Mouse (Mus musculus) heart, postnatal 14 days (tissue): Measurements from ENCODE around the gene Kdm4b. TPM values are rescaled to one million over a fixed set of nuclear protein-coding genes. Genes with fewer than 3 reads are reported as not detected.

Experiments used
- DNase-seq, 2 experiments: peaks; one replicate each; pipeline ENCODE4 v3.0.0; 2021 to 2022
- intact Hi-C: fragments of 180-260 bp; cut with DNase I; formaldehyde crosslinking; loops from one replicate; pipeline ENCODE4 v1.15.1; 2025
- long read RNA-seq, 2 experiments: library from polyadenylated mRNA; stranded (forward); transcript quantifications; one replicate each; pipeline ENCODE4 v2.0.0; 2021
- total RNA-seq, 2 experiments: library from RNA; stranded (reverse); gene quantifications; 2 replicates each; pipeline ENCODE4 v1.2.3; 2021

Gene Kdm4b
- 10 to 100 TPM; 44.3 to 44.9 TPM for total RNA-seq
- long read RNA-seq, experiment 1, full-length matches to known transcripts, result 14 of 75 reads
- long read RNA-seq, experiment 1, partial matches to known transcripts, result 24 of 75 reads
- long read RNA-seq, experiment 1, other reads (novel, unspliced or antisense), result 37 of 75 reads
- long read RNA-seq, experiment 2, full-length matches to known transcripts, result 17 of 62 reads
- long read RNA-seq, experiment 2, partial matches to known transcripts, result 9 of 62 reads
- long read RNA-seq, experiment 2, other reads (novel, unspliced or antisense), result 36 of 62 reads

GRCm38 (mm10) chr17:56325450-56326152 lies at the start of gene Kdm4b:
Kdm4b (plus strand) TSS chr17:56326062.
- peak; percentile 99 for DNase-seq
- intact Hi-C loops, result no loop called here

- intact Hi-C loops, result loop anchor here (2.0 kb wide), 1 partner anchor 14 kb away; no protein-coding TSS in a partner anchor
Measured at GRCm38 (mm10) chr17:56276643-56277566, 49.0 kb upstream of the Kdm4b start, which contains the start of gene Ticam1. Ticam1 (minus strand) TSS chr17:56276786.

GRCm38 (mm10) chr17:56277567-56277893 lies 48.3 kb upstream of the Kdm4b start:
- intact Hi-C loops, result loop anchor here (2.0 kb wide), 1 partner anchor 13 kb away; no protein-coding TSS in a partner anchor
- no peak for DNase-seq

More at GRCm38 (mm10) chr17:56276643-56277566, 49.0 kb upstream of the Kdm4b start, which contains the start of gene Ticam1:
- peak; percentile 89 to 90 for DNase-seq

DNA sequence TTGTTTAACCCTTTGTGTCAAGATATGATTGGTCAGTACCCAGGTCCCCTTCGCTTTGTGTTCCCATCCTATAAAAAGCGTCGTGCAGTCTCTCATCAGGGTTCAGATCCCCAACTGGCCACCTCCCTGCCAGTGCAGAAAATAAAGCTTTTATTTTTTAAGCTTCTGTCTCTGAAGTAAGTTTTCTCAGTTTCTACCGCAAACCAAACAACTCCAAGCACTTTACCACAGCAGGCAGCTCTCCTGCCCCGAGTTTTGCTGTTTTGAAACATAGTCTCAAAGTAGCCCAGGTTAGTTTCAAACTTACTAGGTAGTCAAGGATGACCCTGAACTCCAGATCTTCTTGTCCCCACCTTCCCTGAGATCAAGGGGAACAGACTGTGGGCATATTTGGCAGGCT lies 47.5 kb upstream of the Kdm4b start:
- intact Hi-C loops, result no loop called here
- no peak for DNase-seq

GRCm38 (mm10) chr17:56279481-56280155 lies 46.2 kb upstream of the Kdm4b start:
- intact Hi-C loops, result no loop called here

DNA sequence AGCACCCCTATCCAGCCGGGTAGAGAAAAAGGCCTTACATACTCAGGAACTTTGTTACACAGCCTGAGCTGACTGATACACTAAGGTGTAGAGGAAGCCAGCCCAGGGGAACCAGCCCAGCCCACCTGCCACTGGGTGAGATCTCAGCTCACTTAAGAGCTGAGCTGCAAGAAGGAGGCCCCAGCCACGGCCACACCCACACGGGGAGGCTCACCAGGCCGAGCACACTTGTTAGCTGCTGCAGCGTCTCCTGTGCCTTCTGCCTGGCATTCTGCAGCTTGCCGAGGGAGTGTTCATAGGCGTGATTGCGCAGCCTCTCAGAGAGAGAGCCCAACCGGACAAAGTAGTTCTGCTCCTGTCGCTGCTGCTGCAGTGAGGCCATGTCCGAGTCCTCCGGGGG lies 44.7 kb upstream of the Kdm4b start:
- DNase-seq, result no peak
- intact Hi-C loops, result no loop called here

More at GRCm38 (mm10) chr17:56279481-56280155, 46.2 kb upstream of the Kdm4b start:
- DNase-seq, result peak; percentile 60 to 68

DNA sequence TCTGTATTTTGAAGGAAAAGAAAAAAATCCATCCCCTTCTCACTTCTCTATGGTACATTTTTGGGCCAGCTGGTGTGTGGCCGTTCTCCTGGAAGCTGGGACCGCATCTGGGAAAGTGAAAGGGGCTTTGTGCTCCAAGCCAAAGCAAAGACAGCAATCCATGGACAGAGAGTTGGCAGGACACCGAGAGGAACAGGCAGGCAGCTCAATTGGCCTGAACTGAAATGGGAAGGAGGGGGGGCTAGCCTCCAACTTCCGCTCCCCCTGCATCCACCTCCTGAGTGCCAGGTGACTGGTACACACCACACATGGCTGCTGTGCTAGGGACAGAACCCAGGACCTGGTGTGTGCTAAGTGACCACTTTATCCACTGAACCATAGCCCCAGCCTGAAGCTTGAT lies 43.1 kb upstream of the Kdm4b start:
- DNase-seq, result no peak
- intact Hi-C loops, result no loop called here

GRCm38 (mm10) chr17:56283316-56283715 lies 42.5 kb upstream of the Kdm4b start:
- intact Hi-C loops, result no loop called here

DNA sequence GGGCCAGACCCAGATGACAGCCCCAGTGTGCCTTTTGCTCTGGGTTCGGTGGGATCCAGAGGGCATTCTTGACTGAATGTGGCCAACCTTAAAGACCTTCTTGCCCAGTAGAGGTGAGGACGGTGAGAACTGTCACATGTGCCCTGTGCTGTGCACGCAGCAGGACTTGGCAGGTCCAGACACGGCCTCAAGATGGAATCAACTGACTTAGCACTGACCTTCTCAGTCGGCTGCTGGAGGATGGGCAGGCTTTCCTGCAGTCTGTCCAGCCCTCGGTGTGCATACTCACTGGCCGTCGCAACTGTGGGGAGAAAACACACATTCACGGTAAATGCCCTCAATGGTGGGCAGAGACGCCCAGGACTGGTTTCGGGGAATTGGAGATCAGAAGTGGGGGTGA lies 39.9 kb upstream of the Kdm4b start:
- DNase-seq, result no peak
- intact Hi-C loops, result no loop called here

More at GRCm38 (mm10) chr17:56283316-56283715, 42.5 kb upstream of the Kdm4b start:
- no peak for DNase-seq

DNA sequence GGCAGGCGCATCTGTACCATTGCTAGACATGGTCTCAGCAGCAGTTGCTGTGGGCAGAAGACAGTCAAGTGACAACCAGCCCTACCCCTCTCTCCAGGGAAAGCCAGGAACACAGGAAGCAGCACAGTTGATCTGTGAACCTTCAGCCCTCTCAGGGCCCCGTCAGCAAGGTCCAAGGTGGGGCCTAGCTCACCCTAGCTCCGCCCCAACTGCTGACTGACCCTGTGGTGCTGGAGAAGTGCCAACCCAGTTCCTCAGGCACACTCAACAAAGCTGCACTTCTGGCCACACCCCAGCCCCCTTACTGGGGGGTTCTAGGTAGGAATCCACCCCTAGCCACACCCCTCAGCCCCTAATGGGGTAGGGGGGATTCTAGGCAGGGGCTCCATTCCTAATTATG lies 38.0 kb upstream of the Kdm4b start:
- peak; percentile 50 to 54 for DNase-seq
- intact Hi-C loops, result no loop called here

DNA sequence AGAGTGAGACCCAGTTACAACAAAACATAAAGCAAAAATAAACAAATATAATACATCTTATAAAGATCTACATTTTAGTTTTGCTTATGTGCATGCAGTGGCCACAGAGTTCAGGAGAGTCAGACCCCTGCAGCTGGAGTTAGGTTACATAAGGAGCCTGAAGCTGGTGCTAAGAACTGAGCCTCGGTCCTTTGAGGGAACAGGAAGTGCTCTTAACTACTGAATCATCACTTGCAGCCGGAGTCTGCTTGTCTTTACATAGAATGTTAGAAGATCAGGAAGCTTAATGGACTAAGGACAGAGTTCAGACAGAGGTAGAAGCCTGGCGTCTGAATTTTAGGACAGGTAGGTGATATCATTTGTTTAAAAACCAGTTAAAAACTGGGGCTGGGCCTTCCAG lies 37.0 kb upstream of the Kdm4b start:
- no peak for DNase-seq
- intact Hi-C loops, result no loop called here

DNA sequence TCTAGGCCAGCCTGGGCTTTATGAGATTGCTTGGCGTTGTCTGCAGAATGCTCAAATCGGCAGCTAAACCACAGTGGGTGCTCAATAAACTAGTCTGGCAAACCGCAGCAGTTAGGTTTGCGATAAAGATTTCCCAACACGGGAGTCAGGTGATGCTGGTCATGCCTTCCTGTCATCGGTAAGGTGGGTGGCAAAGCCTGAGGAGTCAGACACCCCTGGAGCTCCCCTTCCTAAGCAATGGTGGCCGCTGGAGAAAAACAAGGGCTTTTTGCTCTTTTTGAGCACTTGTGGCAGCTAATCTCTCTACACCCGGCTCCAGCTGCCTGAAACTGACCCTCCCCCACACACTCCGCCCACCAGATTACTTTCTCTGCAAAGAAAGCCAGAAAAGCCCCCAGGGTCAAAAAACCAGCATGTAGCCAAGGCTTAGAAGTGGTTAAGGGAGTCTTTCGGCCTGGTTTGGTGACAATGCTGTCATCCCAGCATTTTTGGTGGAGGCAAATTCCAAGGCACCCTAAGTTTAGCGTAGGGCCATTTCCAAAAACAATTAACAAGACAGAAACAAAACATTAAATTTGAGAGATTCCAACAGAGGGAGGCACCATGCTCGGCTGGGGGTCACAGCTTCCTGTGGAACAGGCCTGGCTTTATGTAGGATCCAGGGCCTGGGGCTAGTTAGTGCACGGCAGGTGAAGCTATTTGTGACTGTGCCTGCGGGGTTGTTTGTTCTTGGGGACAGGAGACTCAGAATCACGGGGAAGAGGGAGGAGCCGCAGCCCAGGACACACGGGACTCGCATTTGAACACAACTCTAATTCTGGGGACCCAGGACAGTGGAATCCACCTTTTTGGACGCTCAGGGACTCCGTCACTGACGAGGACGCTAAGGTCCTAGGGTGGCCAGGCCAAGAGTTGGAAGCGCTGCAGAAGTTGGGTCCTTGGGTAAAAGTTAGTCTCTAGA lies 36.2 kb upstream of the Kdm4b start:
- intact Hi-C loops, result loop anchor here (2.0 kb wide), 1 partner anchor 13 kb away; the partner anchor contains the start of gene Ticam1
- DNase-seq, result peak; percentile 62 to 75

DNA sequence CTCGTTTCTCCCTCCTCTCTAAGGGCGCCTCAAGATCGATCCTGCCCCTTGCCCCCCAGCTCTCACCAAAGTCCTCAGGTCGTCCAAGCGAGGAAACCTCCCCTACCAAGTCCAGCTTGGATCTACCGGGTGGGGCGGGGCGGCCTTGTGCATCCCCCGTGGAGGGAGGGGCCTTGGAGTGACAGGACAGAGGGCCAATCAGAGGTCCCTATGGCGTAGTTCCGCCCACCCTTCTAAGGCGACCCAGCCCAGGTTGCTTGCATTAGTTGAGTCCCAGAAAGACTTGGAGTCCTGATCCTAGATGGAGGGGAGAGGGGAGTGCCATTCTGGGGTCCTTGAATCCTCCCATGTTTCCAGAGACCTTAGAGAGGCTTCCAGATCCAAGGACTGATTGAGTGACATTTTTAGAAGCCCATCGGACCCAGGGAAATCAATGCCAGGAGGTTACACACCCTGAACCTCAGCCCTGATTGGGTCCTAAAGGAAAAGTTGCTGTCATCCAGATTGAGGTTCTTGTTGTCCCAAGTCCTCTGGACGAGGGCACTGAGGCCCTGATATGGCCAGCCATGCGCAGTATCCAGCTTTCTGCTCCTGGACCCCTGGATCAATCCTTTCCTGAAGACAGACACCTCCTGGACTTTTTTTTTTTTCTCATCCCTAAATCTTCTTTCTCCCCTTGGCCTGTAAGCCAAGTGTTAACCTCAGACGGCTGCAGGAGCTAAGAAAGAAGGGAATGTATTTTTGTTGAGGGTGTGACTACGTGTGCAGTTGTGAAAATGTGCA lies 35.3 kb upstream of the Kdm4b start:
- DNase-seq, result peak; percentile 99
- intact Hi-C loops, result loop anchor here (2.0 kb wide), 1 partner anchor 14 kb away; the partner anchor contains the start of gene Ticam1

GRCm38 (mm10) chr17:56291171-56291511 lies 34.7 kb upstream of the Kdm4b start:
- peak; percentile 91 to 94 for DNase-seq
- intact Hi-C loops, result loop anchor here (2.0 kb wide), 1 partner anchor 14 kb away; the partner anchor contains the start of gene Ticam1

- no peak for DNase-seq
- intact Hi-C loops, result loop anchor here (2.0 kb wide), 2 partner anchors 15 to 59 kb away; partner anchors contain the start of gene Ticam1
Measured at GRCm38 (mm10) chr17:56291826-56292475, 33.9 kb upstream of the Kdm4b start.

- DNase-seq, result peak in 1 of 2 experiments; percentile 51
- intact Hi-C loops, result loop anchor here (2.0 kb wide), 1 partner anchor 58 kb away; no protein-coding TSS in a partner anchor
Measured at GRCm38 (mm10) chr17:56292531-56293222, 33.2 kb upstream of the Kdm4b start, which contains the start of gene Plin3. Plin3 (minus strand) TSS chr17:56292873.

DNA sequence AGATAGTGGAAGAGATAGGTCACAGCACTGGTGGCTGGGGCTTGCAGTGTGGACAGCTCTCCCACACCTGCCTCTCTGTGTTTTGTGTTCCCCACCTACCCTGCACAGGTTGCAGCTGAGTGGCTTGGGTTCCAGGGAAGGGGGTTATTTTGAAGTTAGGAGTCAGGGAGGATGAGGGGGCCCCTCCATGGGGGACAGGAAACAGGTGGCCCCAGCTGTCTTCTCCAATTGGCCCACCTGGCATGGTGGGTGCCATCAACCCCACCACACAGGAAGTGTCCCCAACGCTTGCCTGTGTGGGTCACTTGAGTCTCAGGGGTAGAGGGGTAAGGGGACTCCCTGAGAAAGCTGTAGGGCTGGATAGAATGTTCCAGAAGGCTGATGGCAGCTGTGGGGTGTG lies 32.6 kb upstream of the Kdm4b start:
- intact Hi-C loops, result loop anchor here (2.0 kb wide), 1 partner anchor 58 kb away; no protein-coding TSS in a partner anchor
- DNase-seq, result no peak
